Mouse (Mus musculus): Measurements from ENCODE around the gene Hhat.

DNA sequence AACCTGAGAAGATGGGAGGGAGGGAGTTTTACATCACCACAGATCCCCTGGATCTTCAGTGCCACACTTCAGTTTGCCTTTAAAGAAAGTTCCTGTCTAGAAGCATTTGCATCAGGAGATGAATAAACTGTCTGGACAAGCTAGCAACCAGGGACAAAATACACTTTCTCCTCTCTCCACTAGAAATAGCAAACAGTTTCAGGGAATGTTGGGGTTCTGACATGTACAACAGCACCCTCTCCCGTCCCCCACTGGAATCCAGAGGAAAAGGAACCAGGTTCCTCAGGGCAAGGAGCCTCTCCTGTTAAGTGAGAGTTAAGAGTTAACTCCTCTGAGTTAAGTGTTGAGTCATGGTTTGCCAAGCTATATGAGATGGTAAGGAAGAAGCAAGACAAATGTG, 224.2 kb downstream of the Hhat start:
- peak; percentile 53 for TF ChIP-seq CTCF (IDR thresholded peaks at IDR 0.05)
- no peak for TF ChIP-seq POLR2A (IDR thresholded peaks at IDR 0.05; ENCODE audit: insufficient read depth, low read depth, low read length)
